Mouse (Mus musculus) cerebral cortex, adult 2 months (tissue): ENCODE measurements around the gene Calhm3.

Experiments used
- WGBS: fragments of 180-500 bp; shearing (Covaris S2); methylation state at CpG from one replicate; pipeline ENCODE4 v1.1.7; 2018; 5-methylcytosine and 5-hydroxymethylcytosine counted together

The Calhm3 gene

GRCm38 (mm10) chr19:47167617-47168214 is 10.2 kb upstream of the Calhm3 start:
- 41% methylated on average over 7 of the region's 7 CpGs for WGBS

- WGBS = 60% methylated on average over 3 of the region's 3 CpGs
These were observed 9.2 kb upstream of the Calhm3 start for GRCm38 (mm10) chr19:47166758-47167157.

- 96% methylated on average over 6 of the region's 6 CpGs for WGBS
These were observed 5.7 kb upstream of the Calhm3 start for GRCm38 (mm10) chr19:47163176-47163744.

DNA sequence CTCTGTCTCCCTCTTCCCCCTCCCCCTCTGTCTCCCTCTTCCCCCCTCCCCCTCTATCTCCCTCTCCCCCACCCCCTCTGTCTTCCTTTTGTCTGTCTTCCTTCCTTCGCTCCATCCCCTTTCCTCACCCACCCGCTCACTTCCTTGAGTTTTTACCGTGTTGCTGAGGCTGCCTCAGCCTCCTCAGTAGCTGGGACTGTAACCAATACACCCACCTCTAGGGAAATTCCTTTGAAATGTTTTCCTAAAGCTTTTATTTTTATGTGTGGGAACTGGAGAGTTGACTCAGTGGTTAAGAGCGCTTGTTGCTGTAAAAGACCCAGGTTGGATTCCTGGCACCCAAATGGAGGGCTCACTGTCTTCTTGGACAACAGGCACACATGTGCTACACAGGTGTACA is 4.1 kb upstream of the Calhm3 start:
- 55% methylated on average over 4 of the region's 4 CpGs for WGBS

DNA sequence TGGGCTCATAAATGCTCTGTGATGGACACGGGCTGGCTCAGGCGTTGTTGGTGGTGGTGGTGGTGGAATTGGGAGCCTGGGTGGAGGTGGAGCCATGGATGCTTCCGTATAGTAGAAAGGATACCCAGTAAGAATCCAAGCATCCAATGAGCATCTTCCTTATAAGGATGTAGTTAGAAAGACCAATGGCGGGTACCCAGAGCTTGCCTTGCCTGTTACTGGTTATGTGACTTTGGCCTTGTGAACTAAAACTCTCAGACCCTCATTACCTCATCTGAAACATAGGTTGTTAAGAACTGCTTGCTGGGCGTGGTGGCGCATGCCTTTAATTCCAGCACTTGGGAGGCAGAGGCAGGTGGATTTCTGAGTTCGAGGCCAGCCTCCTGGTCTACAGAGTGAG is 3.8 kb downstream of the Calhm3 start:
- WGBS = 90% methylated on average over 7 of the region's 7 CpGs

DNA sequence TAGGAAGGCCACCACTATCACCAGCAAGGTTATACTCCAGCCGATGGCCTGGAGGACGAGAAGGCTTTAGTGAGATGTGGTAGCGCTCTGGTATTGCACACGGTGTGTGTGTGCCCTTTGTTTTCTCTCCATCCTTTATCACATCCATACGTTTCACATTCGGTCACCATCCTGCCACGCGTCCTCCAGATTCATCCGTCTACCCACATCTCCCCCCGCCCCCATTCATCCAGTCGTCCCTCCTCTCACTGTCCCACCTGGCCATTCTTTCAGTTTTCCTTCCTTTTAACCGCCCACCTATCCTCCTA is 5.5 kb downstream of the Calhm3 start:
- WGBS = 64% methylated on average over 12 of the region's 12 CpGs

GRCm38 (mm10) chr19:47151332-47152061 is 6.1 kb downstream of the Calhm3 start:
- WGBS = 27% methylated on average over 32 of the region's 32 CpGs

GRCm38 (mm10) chr19:47149854-47150253 is 7.7 kb downstream of the Calhm3 start:
- 77% methylated on average over 4 of the region's 4 CpGs for WGBS

DNA sequence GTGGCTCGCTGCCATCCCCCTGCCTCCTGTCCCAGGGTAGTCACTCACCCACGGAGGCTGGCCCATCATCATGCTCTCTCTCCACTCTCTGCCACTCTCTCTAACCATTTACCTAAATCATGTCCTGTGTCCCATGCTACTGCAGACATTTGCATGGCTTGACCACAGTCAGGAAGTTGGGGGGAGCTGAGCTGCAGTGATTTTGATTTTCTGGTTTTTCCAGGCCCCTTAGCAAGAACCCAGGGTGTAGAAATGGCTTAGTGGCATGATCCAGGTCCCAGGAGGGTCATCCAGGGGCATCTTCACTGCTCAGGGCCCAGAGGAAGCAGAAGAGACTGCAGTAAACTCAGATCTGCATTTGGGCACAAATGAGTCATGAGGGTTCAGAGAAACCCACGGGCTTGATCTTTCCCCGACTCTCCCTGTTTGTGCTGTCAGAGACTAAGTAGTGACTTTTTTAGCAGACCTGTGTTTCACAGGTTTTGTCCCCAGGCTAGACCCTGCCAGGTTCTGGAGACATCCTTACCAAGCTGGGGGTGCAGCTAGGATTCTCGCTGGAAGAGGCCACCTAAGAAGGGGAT is 9.2 kb downstream of the Calhm3 start:
- 79% methylated on average over 5 of the region's 5 CpGs for WGBS

GRCm38 (mm10) chr19:47144154-47144553 is 13.4 kb downstream of the Calhm3 start, which contains the start of gene Calhm1:
Gene Calhm1, minus strand, starts transcription at chr19:47144254.
- WGBS = 96% methylated on average over 6 of the region's 6 CpGs

DNA sequence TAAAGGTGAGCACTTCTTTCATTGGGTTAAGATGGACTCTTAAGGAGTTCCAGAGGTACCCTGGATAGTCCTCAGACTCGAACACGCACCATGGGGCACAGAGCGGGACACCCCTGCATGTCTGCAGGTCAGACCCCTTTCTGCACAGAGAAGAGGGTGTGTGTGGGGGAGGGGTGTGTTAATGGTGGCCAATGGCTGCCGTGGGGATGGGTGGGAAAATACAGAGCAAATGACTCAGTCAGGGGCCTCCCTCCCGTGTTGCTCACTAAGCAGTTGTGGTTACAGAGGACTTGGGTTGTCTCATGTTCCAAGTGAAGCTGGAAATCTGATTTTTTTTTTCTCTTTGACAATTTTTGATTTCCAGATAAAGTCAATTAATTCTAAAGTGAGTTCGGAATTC is 15.1 kb downstream of the Calhm3 start:
- 85% methylated on average over 6 of the region's 6 CpGs for WGBS

DNA sequence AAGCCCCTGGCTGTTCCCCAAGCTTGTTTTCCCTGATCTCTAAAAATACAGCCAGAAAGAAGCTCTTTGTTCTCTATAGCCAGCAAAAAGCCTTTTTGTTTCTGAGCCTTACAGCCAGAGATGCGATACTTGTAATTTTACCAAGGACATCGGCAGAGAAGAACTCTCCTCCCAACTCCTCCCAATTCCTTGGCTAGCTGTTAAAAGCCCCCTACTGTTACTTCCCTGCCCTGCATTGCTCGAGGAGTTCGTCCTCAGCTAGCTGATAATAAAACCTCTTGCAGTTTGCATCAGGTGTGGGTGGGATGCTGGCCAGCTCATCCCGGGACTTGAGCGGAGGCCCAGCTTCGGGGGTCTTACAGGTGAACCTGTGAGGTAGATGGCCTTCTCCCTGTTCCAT is 18.0 kb downstream of the Calhm3 start:
- WGBS = 32% methylated on average over 7 of the region's 7 CpGs

- WGBS = 8% methylated on average over 28 of the region's 28 CpGs
These were observed 19.7 kb downstream of the Calhm3 start, which contains the start of gene Calhm2 for GRCm38 (mm10) chr19:47137771-47138421. Gene Calhm2, minus strand, starts transcription at chr19:47138294.

- 24% methylated on average over 6 of the region's 6 CpGs for WGBS
These were observed 20.4 kb downstream of the Calhm3 start for GRCm38 (mm10) chr19:47137051-47137581.

GRCm38 (mm10) chr19:47136170-47136569 is 21.4 kb downstream of the Calhm3 start:
- 88% methylated on average over 5 of the region's 5 CpGs for WGBS

- 94% methylated on average over 17 of the region's 17 CpGs for WGBS
These were observed 22.0 kb downstream of the Calhm3 start for GRCm38 (mm10) chr19:47135568-47135967.

DNA sequence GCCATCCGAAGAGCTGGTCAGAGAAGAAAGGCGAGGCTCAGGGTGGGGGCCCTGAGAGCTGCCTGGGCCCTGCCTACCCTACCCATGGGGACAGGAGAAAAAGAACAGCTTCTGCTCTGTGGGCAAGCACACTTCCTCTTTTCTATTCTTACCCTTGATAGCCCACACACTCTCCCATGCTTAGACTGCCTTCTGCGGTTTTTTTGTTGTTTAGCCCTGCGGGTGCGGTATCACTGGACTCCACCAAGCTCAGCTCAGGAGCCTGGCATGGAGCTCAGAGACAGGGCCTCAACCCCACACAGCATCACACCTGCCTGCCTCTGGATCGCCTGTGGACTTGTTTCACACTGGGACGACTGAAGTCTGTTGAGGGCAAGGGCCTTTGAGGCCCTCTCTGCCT is 24.4 kb downstream of the Calhm3 start:
- 64% methylated on average over 7 of the region's 7 CpGs for WGBS

DNA sequence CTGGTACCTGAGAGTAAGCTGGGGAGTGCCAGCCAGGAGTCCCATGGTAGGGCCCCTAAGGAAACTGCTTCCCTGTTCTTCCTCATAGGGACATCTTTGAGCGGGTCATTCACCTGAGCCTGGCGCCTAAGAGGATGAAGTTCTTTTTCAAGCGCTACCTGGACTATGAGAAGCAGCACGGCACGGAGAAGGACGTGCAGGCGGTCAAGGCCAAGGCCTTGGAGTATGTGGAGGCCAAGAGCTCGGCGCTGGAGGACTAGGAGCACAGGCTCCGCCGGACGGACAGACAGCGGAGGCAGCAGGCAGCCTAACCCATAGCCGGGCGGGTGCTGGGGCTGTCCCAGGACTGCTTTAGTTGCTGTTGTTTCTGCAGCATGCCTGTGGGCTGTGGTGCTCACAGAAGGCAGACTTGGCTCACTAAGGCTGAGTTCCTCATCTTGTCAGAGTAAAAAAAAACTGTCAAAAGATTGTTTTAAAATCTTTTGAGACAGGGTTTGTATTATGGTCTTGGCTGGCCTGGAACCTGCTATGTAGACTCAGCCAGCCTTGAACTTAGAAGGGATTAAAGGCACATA is 26.9 kb downstream of the Calhm3 start:
- 87% methylated on average over 15 of the region's 15 CpGs for WGBS

- 63% methylated on average over 11 of the region's 11 CpGs for WGBS
These were observed 28.7 kb downstream of the Calhm3 start for GRCm38 (mm10) chr19:47128835-47129234.

DNA sequence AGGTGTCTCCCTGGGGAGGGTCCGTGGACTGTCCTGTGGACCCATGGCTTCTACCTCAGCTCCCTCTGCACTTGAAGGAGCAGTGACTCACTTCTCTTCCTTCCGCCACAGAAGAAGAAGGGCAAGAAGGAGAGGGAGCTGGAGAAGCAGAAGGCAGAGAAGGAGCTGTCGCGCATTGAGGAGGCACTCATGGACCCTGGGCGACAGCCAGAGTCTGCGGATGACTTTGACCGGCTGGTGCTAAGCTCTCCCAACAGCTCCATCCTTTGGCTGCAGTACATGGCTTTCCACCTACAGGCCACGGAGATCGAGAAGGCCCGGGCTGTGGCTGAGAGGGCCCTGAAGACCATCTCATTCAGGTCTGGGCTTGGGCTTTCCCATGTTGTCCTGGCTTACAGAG is 29.4 kb downstream of the Calhm3 start:
- 75% methylated on average over 10 of the region's 10 CpGs for WGBS

GRCm38 (mm10) chr19:47122802-47123201 is 34.8 kb downstream of the Calhm3 start:
- WGBS = 33% methylated on average over 2 of the region's 2 CpGs

DNA sequence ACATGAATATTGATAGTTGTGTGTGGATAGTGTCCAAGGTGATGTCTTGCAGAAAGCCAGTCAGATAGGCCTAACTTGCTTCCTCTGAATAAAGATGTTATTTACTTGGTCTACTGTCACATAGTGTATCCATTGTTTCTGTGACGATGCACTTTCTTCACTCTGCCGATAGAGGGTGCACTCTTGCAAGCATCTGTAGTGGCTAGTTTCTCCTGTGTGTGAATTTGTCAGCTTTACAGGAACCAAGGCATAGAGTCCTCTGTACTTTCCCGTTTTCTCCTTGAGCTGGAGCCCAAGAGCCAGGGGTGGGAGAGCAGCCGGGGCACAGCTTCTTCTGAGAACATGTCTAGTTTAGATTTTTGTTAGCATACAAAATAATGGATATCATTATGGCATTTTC is 36.5 kb downstream of the Calhm3 start:
- 36% methylated on average over 4 of the region's 4 CpGs for WGBS
